Mouse (Mus musculus) G1E (cell line): ENCODE data around the gene Mtmr10.

ENCODE experiments used
- CTCF ChIP-seq: IDR thresholded peaks from 2 replicates; pipeline ENCODE4 v1.5.1; 2012; ENCODE audit warnings: low read depth, low read length, inconsistent platforms, mixed read lengths
- GATA1 ChIP-seq: IDR thresholded peaks from 2 replicates; pipeline ENCODE4 v1.6.1; 2012; ENCODE audit warnings: borderline replicate concordance, low read length, inconsistent platforms, mixed read lengths

- no peak for TF ChIP-seq GATA1
- TF ChIP-seq CTCF, result no peak
Measured at GRCm38 (mm10) chr7:64246713-64247112, 40.7 kb upstream of the Mtmr10 start.
